Mouse (Mus musculus): ENCODE data around the gene Pid1.
"Not testable (repeated sequence)": the region's sequence is repeated elsewhere in the genome, so short reads cannot be mapped to it uniquely, and the experiment has no call there.

Pid1 gene

GRCm38 (mm10) chr1:84272951-84273350 lies 91.0 kb downstream of the Pid1 start:
- DNase-seq (ENCODE audit: low spot score in 2 of 2): no peak

- DNase-seq (ENCODE audit: low spot score in 2 of 2): no peak
These were observed 92.2 kb downstream of the Pid1 start for GRCm38 (mm10) chr1:84271712-84272200.

GRCm38 (mm10) chr1:84257656-84258055 lies 106.3 kb downstream of the Pid1 start:
- DNase-seq (ENCODE audit: low spot score in 2 of 2): no peak

- no peak for DNase-seq (ENCODE audit: low spot score in 2 of 2)
These were observed 109.6 kb downstream of the Pid1 start for GRCm38 (mm10) chr1:84254361-84254760.

- no peak for DNase-seq (ENCODE audit: low spot score in 2 of 2)
These were observed 110.1 kb downstream of the Pid1 start for GRCm38 (mm10) chr1:84253838-84254237.

GRCm38 (mm10) chr1:84251205-84251604 lies 112.8 kb downstream of the Pid1 start:
- DNase-seq (ENCODE audit: low spot score in 2 of 2): no peak

GRCm38 (mm10) chr1:84250770-84251169 lies 113.2 kb downstream of the Pid1 start:
- DNase-seq (ENCODE audit: low spot score in 2 of 2): no peak

GRCm38 (mm10) chr1:84249772-84250338 lies 114.1 kb downstream of the Pid1 start:
- no peak for DNase-seq (ENCODE audit: low spot score in 2 of 2)

- no peak for DNase-seq (ENCODE audit: low spot score in 2 of 2)
These were observed 116.9 kb downstream of the Pid1 start for GRCm38 (mm10) chr1:84247111-84247510.

- no peak for DNase-seq (ENCODE audit: low spot score in 2 of 2)
These were observed 122.7 kb downstream of the Pid1 start for GRCm38 (mm10) chr1:84241192-84241828.

- DNase-seq (ENCODE audit: low spot score in 2 of 2): no peak
These were observed 123.8 kb downstream of the Pid1 start for GRCm38 (mm10) chr1:84240203-84240602.

GRCm38 (mm10) chr1:84230431-84230830 lies 133.5 kb downstream of the Pid1 start:
- DNase-seq (ENCODE audit: low spot score in 2 of 2): no peak

- DNase-seq (ENCODE audit: low spot score in 2 of 2): no peak
These were observed 138.4 kb downstream of the Pid1 start for GRCm38 (mm10) chr1:84225626-84226025.

- DNase-seq (ENCODE audit: low spot score in 2 of 2): no peak
These were observed 141.9 kb downstream of the Pid1 start for GRCm38 (mm10) chr1:84222051-84222450.

GRCm38 (mm10) chr1:84218605-84219004 lies 145.4 kb downstream of the Pid1 start:
- no peak for DNase-seq (ENCODE audit: low spot score in 2 of 2)

- no peak for DNase-seq (ENCODE audit: low spot score in 2 of 2)
These were observed 146.2 kb downstream of the Pid1 start for GRCm38 (mm10) chr1:84217777-84218176.

GRCm38 (mm10) chr1:84211507-84211906 lies 152.5 kb downstream of the Pid1 start:
- no peak for DNase-seq (ENCODE audit: low spot score in 2 of 2)

- not testable (repeated sequence) for DNase-seq (ENCODE audit: low spot score in 2 of 2)
These were observed 158.2 kb downstream of the Pid1 start for GRCm38 (mm10) chr1:84205746-84206145.

GRCm38 (mm10) chr1:84203494-84203893 lies 160.5 kb downstream of the Pid1 start:
- DNase-seq (ENCODE audit: low spot score in 2 of 2): no peak

GRCm38 (mm10) chr1:84199890-84200289 lies 164.1 kb downstream of the Pid1 start:
- no peak for DNase-seq (ENCODE audit: low spot score in 2 of 2)

GRCm38 (mm10) chr1:84198887-84199286 lies 165.1 kb downstream of the Pid1 start:
- no peak for DNase-seq (ENCODE audit: low spot score in 2 of 2)

GRCm38 (mm10) chr1:84192167-84192566 lies 171.8 kb downstream of the Pid1 start:
- DNase-seq (ENCODE audit: low spot score in 2 of 2): no peak

GRCm38 (mm10) chr1:84189446-84189845 lies 174.5 kb downstream of the Pid1 start:
- DNase-seq (ENCODE audit: low spot score in 2 of 2): no peak

Measured in natural killer cell, adult 2 months (primary cell).